Mouse (Mus musculus) hindbrain, embryonic 11.5 days (tissue): ENCODE data around the gene Hoxd4. TPM values are rescaled to one million over a fixed set of nuclear protein-coding genes. Genes with fewer than 3 reads are reported as not detected.
A peak's percentile ranks its signal among the peaks of the same experiment; 100 is the strongest.

ENCODE experiments used
- ATAC-seq: fragments of 200-750 bp; cut with Nextera tagmentation; 2 replicates; pipeline ENCODE4 v1.8.0; 2017; ENCODE audit warnings: mild to moderate bottlenecking, moderate TSS enrichment, moderate library complexity; ENCODE audit not compliant: low FRiP score
- DNase-seq: peaks from one replicate; pipeline ENCODE4 v3.0.0-alpha.2; 2015; ENCODE audit warnings: low spot score
- H3K27ac ChIP-seq: fragments of 300-500 bp; sonication (generic); 2 replicates; pipeline ENCODE4 v1.5.1; 2014; ENCODE audit warnings: mild to moderate bottlenecking, low read depth, low read length
- H3K27me3 ChIP-seq: fragments of 300-500 bp; sonication (generic); 2 replicates; pipeline ENCODE4 v1.6.1; 2014; ENCODE audit warnings: mild to moderate bottlenecking, low read length, moderate library complexity, mixed read lengths; ENCODE audit not compliant: control insufficient read depth, insufficient read depth
- H3K36me3 ChIP-seq: fragments of 300-500 bp; sonication (generic); 2 replicates; pipeline ENCODE4 v1.6.1; 2014; ENCODE audit warnings: mild to moderate bottlenecking, low read length, moderate library complexity, mixed read lengths; ENCODE audit not compliant: control insufficient read depth, insufficient read depth
- H3K4me1 ChIP-seq: fragments of 300-500 bp; sonication (generic); replicated peaks from 2 replicates; pipeline ENCODE4 v1.6.1; 2014; ENCODE audit warnings: low read length, mixed read lengths; ENCODE audit not compliant: control insufficient read depth, insufficient read depth
- H3K4me2 ChIP-seq: fragments of 300-500 bp; sonication (generic); replicated peaks from 2 replicates; pipeline ENCODE4 v1.6.1; 2014; ENCODE audit warnings: mild to moderate bottlenecking, low read depth, low read length
- H3K4me3 ChIP-seq: fragments of 300-500 bp; sonication (generic); 2 replicates; pipeline ENCODE4 v1.5.1; 2014; ENCODE audit warnings: low read depth, low read length
- H3K9ac ChIP-seq: fragments of 300-500 bp; sonication (generic); 2 replicates; pipeline ENCODE4 v1.6.1; 2014; ENCODE audit warnings: low read depth, low read length
- H3K9me3 ChIP-seq: fragments of 300-500 bp; sonication (generic); 2 replicates; pipeline ENCODE4 v1.6.1; 2016; ENCODE audit warnings: low read length; ENCODE audit not compliant: control insufficient read depth
- WGBS: fragments of 180-500 bp; shearing (Covaris S2); extraction: QIAGEN DNeasy Blood & Tissue Kit; methylation state at CpG from one replicate; pipeline ENCODE4 v1.1.7; 2014; 5-methylcytosine and 5-hydroxymethylcytosine counted together
- polyA plus RNA-seq: library from polyadenylated mRNA; unstranded; fragments of >200 nt; fragmentation: Nextera tagmentation; extraction: Ambion mirVana; gene quantifications from 2 replicates; pipeline ENCODE4 v1.2.1, GENCODE M21; 2014

Gene Hoxd4
- polyA plus RNA-seq, 1 experiment from 2014 or later: 3.7 TPM

- Histone ChIP-seq H3K4me3 (peak overlapping the region; percentile 58), H3K4me2 (peak overlapping the region; percentile 39), H3K9me3 (no peaks in the 10 kb centered on the region), H3K4me1 (no peaks in the 10 kb centered on the region; the same call in 1 of the 2 replicates), H3K36me3 (no peaks in the 10 kb centered on the region), H3K27me3 (peaks cover 95% of the 10 kb centered on the region), H3K27ac (peak overlapping the region; percentile 88), H3K9ac (peak overlapping the region; percentile 66)
- no peak for DNase-seq
- under 1% methylated on average over 43 of the region's 43 CpGs for WGBS
- peak; percentile 41; the same call in 1 of the 2 replicates for ATAC-seq
Measured at GRCm38 (mm10) chr2:74726973-74727639, 15.4 kb downstream of the Hoxd4 start.

GRCm38 (mm10) chr2:74727640-74728302 is 16.0 kb downstream of the Hoxd4 start:
- 1% methylated on average over 24 of the region's 25 CpGs for WGBS
- Histone ChIP-seq H3K27me3 (peaks cover 95% of the 10 kb centered on the region), H3K4me2 (peak overlapping the region; percentile 39), H3K9me3 (no peaks in the 10 kb centered on the region), H3K27ac (peak overlapping the region; percentile 88), H3K36me3 (no peaks in the 10 kb centered on the region), H3K9ac (peak overlapping the region; percentile 66), H3K4me1 (no peaks in the 10 kb centered on the region; the same call in 1 of the 2 replicates), H3K4me3 (peak overlapping the region; percentile 58)
- DNase-seq: no peak
- ATAC-seq: no peak

- H3K4me1 ChIP-seq: no peaks in the 10 kb centered on the region; the same call in 1 of the 2 replicates
- WGBS: 3% methylated on average over 13 of the region's 13 CpGs
- peak overlapping the region; percentile 88 for H3K27ac ChIP-seq
- DNase-seq: no peak
- peak overlapping the region; percentile 58 for H3K4me3 ChIP-seq
- peak overlapping the region; percentile 39 for H3K4me2 ChIP-seq
- H3K9me3 ChIP-seq: no peaks in the 10 kb centered on the region
- H3K36me3 ChIP-seq: no peaks in the 10 kb centered on the region
- peaks cover 95% of the 10 kb centered on the region for H3K27me3 ChIP-seq
- no peak for ATAC-seq
- H3K9ac ChIP-seq: peak overlapping the region; percentile 66
Measured at GRCm38 (mm10) chr2:74728303-74728680, 16.6 kb downstream of the Hoxd4 start.

- H3K4me2 ChIP-seq: peak overlapping the region; percentile 54
- H3K9ac ChIP-seq: peak overlapping the region; percentile 76
- H3K27ac ChIP-seq: peak overlapping the region; percentile 95
- peaks cover 85% of the 10 kb centered on the region for H3K27me3 ChIP-seq
- H3K4me3 ChIP-seq: peak overlapping the region; percentile 48
- DNase-seq (no peak), ATAC-seq (no peak)
- H3K36me3 ChIP-seq: no peaks in the 10 kb centered on the region
- WGBS: 4% methylated on average over 8 of the region's 8 CpGs
- no peaks in the 10 kb centered on the region for H3K9me3 ChIP-seq
- H3K4me1 ChIP-seq: no peaks in the 10 kb centered on the region; the same call in 1 of the 2 replicates
Measured at GRCm38 (mm10) chr2:74730331-74730730, 18.6 kb downstream of the Hoxd4 start.

- DNase-seq (no peak), ATAC-seq (no peak)
- no peaks in the 10 kb centered on the region for H3K9me3 ChIP-seq
- no peaks in the 10 kb centered on the region; the same call in 1 of the 2 replicates for H3K4me1 ChIP-seq
- peak overlapping the region; percentile 95 for H3K27ac ChIP-seq
- H3K27me3 ChIP-seq: peaks cover 85% of the 10 kb centered on the region
- no peaks in the 10 kb centered on the region for H3K36me3 ChIP-seq
- peak overlapping the region; percentile 76 for H3K9ac ChIP-seq
- H3K4me3 ChIP-seq: peak overlapping the region; percentile 48
- peak overlapping the region; percentile 54 for H3K4me2 ChIP-seq
Measured at GRCm38 (mm10) chr2:74731055-74731454, 19.3 kb downstream of the Hoxd4 start.

- Histone ChIP-seq H3K4me3 (peak overlapping the region; percentile 48), H3K27me3 (peaks cover 82% of the 10 kb centered on the region), H3K27ac (peak overlapping the region; percentile 95), H3K4me2 (peak overlapping the region; percentile 54), H3K9me3 (no peaks in the 10 kb centered on the region), H3K9ac (peak overlapping the region; percentile 76), H3K4me1 (no peaks in the 10 kb centered on the region; the same call in 1 of the 2 replicates), H3K36me3 (no peaks in the 10 kb centered on the region)
- DNase-seq: no peak
- ATAC-seq: no peak
- WGBS: 2% methylated on average over 9 of the region's 9 CpGs
Measured at GRCm38 (mm10) chr2:74731799-74732512, 20.2 kb downstream of the Hoxd4 start.

- Histone ChIP-seq H3K4me1 (no peaks in the 10 kb centered on the region; the same call in 1 of the 2 replicates), H3K27me3 (peaks cover 79% of the 10 kb centered on the region), H3K4me2 (peak overlapping the region; percentile 54), H3K9ac (peak overlapping the region; percentile 76), H3K27ac (peak overlapping the region; percentile 95), H3K4me3 (peak overlapping the region; percentile 48), H3K9me3 (no peaks in the 10 kb centered on the region), H3K36me3 (no peaks in the 10 kb centered on the region)
- DNase-seq: no peak
- under 1% methylated on average over 52 of the region's 52 CpGs for WGBS
- ATAC-seq: peak; percentile 43; the same call in 1 of the 2 replicates
Measured at GRCm38 (mm10) chr2:74732513-74733316, 21.0 kb downstream of the Hoxd4 start.

GRCm38 (mm10) chr2:74733317-74733661 is 21.6 kb downstream of the Hoxd4 start:
- Histone ChIP-seq H3K4me3 (peak overlapping the region; percentile 48), H3K27me3 (peaks cover 79% of the 10 kb centered on the region), H3K4me2 (peak overlapping the region; percentile 54)

More at GRCm38 (mm10) chr2:74733317-74733661, 21.6 kb downstream of the Hoxd4 start:
- under 1% methylated on average over 15 of the region's 16 CpGs for WGBS
- H3K27ac ChIP-seq: peak overlapping the region; percentile 95
- H3K9ac ChIP-seq: peak overlapping the region; percentile 76
- H3K36me3 ChIP-seq: no peaks in the 10 kb centered on the region
- H3K4me1 ChIP-seq: no peaks in the 10 kb centered on the region; the same call in 1 of the 2 replicates
- H3K9me3 ChIP-seq: no peaks in the 10 kb centered on the region
- no peak for DNase-seq
- ATAC-seq: peak; percentile 48
